Mouse (Mus musculus): ENCODE measurements around the gene Akap2. TPM values are rescaled to one million over a fixed set of nuclear protein-coding genes. Genes with fewer than 3 reads are reported as not detected.

Akap2 gene
- polyA plus RNA-seq, 1 experiment from 2014 or later, result 24.6 TPM

DNA sequence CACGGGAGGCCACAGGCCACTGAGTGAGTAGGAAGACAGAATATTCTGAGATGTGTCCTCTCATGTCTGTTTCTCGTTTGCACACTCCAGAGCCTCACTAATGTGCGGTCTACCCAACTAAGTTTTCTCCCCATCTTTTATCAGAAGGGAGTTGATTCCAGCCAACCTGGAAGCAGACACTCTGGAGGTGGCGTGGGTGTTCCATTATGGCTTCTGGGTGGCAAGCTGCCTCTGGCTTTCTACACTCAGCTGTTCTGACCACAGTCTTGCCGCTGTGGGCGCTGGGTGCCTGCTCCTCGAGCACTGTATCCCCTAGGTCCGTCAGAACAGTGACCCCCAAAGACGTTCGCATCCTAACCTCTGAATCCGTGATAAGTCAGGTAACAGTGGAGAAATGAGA is 34.5 kb upstream of the Akap2 start:
- H3K36me3 ChIP-seq, result no peaks in the 10 kb centered on the region
- no peak overlapping the region for H3K9ac ChIP-seq
- H3K27ac ChIP-seq (replicated peaks), result no peak overlapping the region
- H3K27me3 ChIP-seq, result no peaks in the 10 kb centered on the region
- no peak for ATAC-seq (ENCODE audit: insufficient number of reproducible peaks, low FRiP score, low TSS enrichment, low read depth)
- WGBS, result 74% methylated on average over 11 of the region's 11 CpGs
- H3K4me1 ChIP-seq, result peaks cover 5% of the 10 kb centered on the region; the same call in 1 of the 2 replicates
- H3K4me3 ChIP-seq (replicated peaks), result no peak overlapping the region
- no peaks in the 10 kb centered on the region for H3K9me3 ChIP-seq (replicated peaks)
- H3K4me2 ChIP-seq (replicated peaks), result no peak overlapping the region

DNA sequence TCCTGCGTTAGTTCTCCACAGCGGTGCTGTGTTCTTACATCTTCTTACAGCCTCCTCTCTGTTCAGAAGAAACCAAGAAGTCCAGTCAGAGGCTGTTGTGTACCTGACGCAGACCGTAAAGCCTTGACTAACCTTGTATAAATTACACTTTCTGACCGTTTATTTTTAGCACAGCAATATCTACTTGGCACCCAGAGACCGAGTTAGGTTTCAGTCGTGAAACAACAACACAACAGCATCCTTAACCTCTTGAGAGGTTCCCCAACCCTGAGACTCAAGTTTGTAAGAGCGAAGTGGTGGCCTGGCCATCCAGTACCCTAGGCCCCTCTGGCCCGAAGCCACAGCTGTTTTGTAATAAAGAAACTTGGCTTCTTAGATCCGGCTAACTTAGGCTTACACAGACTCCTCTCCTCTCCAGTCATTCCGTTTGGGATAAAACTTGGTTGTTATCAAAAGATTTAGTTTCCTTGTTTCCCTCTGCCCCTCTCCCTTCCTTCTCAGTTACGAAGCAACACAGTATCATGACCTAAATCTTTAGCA is 32.7 kb upstream of the Akap2 start:
- Histone ChIP-seq H3K9ac (no peak overlapping the region), H3K27me3 (no peaks in the 10 kb centered on the region), H3K9me3 (replicated peaks) (no peaks in the 10 kb centered on the region), H3K27ac (replicated peaks) (no peak overlapping the region), H3K4me3 (replicated peaks) (no peak overlapping the region), H3K36me3 (peaks cover 4% of the 10 kb centered on the region; the same call in 1 of the 2 replicates), H3K4me1 (peaks cover 5% of the 10 kb centered on the region; the same call in 1 of the 2 replicates), H3K4me2 (replicated peaks) (no peak overlapping the region)
- 72% methylated on average over 12 of the region's 12 CpGs for WGBS
- ATAC-seq (ENCODE audit: insufficient number of reproducible peaks, low FRiP score, low TSS enrichment, low read depth), result no peak

GRCm38 (mm10) chr4:57686736-57687135 is 30.7 kb upstream of the Akap2 start:
- Histone ChIP-seq H3K27ac (replicated peaks) (no peak overlapping the region), H3K4me2 (replicated peaks) (no peak overlapping the region), H3K4me1 (peaks cover 5% of the 10 kb centered on the region; the same call in 1 of the 2 replicates), H3K27me3 (no peaks in the 10 kb centered on the region), H3K36me3 (peaks cover 4% of the 10 kb centered on the region; the same call in 1 of the 2 replicates), H3K4me3 (replicated peaks) (no peak overlapping the region), H3K9ac (no peak overlapping the region), H3K9me3 (replicated peaks) (no peaks in the 10 kb centered on the region)
- no peak for ATAC-seq (ENCODE audit: insufficient number of reproducible peaks, low FRiP score, low TSS enrichment, low read depth)
- 87% methylated on average over 3 of the region's 3 CpGs for WGBS

DNA sequence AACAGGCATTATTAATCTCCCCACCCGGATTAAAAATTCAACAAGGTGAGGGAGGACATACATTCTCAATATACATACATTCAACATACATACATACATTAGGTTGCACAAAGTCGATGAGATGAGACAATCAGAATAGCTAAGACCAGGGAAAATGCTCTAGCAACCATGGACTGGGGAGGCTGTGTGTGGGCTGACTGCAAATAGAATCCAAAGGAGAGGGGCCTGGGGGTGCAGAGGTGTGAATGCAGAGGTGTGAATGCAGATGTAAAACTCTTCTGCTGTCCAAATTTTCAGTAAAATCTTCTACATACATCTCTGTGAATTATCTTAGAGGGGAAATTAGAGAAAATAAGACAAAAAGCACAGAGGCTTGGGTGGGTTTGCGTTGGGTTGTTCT is 29.9 kb upstream of the Akap2 start:
- no peak overlapping the region for H3K4me3 ChIP-seq (replicated peaks)
- H3K4me1 ChIP-seq, result peaks cover 5% of the 10 kb centered on the region; the same call in 1 of the 2 replicates
- H3K9me3 ChIP-seq (replicated peaks), result no peaks in the 10 kb centered on the region
- H3K9ac ChIP-seq, result no peak overlapping the region
- no peaks in the 10 kb centered on the region for H3K27me3 ChIP-seq
- WGBS, result 84% methylated on average over 3 of the region's 3 CpGs
- no peak overlapping the region for H3K27ac ChIP-seq (replicated peaks)
- peaks cover 4% of the 10 kb centered on the region; the same call in 1 of the 2 replicates for H3K36me3 ChIP-seq
- no peak overlapping the region for H3K4me2 ChIP-seq (replicated peaks)
- ATAC-seq (ENCODE audit: insufficient number of reproducible peaks, low FRiP score, low TSS enrichment, low read depth), result no peak

- Histone ChIP-seq H3K27ac (replicated peaks) (no peak overlapping the region), H3K27me3 (no peaks in the 10 kb centered on the region), H3K4me1 (peaks cover 5% of the 10 kb centered on the region; the same call in 1 of the 2 replicates), H3K36me3 (peaks cover 4% of the 10 kb centered on the region; the same call in 1 of the 2 replicates), H3K4me2 (replicated peaks) (no peak overlapping the region), H3K9ac (no peak overlapping the region), H3K4me3 (replicated peaks) (no peak overlapping the region), H3K9me3 (replicated peaks) (no peaks in the 10 kb centered on the region)
- ATAC-seq (ENCODE audit: insufficient number of reproducible peaks, low FRiP score, low TSS enrichment, low read depth), result no peak
- 73% methylated on average over 9 of the region's 9 CpGs for WGBS
Observed at GRCm38 (mm10) chr4:57688131-57688530, 29.3 kb upstream of the Akap2 start.

DNA sequence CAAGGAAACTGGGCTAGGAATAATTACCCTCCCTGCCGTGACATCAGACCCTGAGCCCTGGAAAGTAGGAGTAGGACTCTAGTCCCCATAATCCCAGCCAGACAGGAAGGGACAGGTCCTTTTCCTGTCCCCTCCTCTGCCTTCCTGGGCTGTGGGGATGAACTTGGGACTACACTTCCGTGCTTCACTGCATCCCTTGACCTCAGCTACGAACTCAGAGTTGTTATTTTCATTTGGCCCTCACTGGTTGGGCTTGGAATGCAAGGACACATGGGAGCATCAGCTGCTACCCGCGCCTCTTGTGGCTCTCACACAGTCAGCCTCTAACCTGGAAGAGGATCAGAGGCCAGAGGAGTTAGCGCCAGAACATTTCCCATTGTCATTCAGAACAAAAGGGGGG is 27.5 kb upstream of the Akap2 start:
- ATAC-seq (ENCODE audit: insufficient number of reproducible peaks, low FRiP score, low TSS enrichment, low read depth), result no peak
- Histone ChIP-seq H3K27me3 (no peaks in the 10 kb centered on the region), H3K4me3 (replicated peaks) (no peak overlapping the region), H3K4me1 (peaks cover 1% of the 10 kb centered on the region; the same call in 1 of the 2 replicates), H3K9ac (no peak overlapping the region), H3K27ac (replicated peaks) (no peak overlapping the region), H3K36me3 (peaks cover 4% of the 10 kb centered on the region; the same call in 1 of the 2 replicates), H3K9me3 (replicated peaks) (no peaks in the 10 kb centered on the region), H3K4me2 (replicated peaks) (no peak overlapping the region)
- WGBS, result 81% methylated on average over 6 of the region's 6 CpGs

GRCm38 (mm10) chr4:57690805-57691204 is 26.7 kb upstream of the Akap2 start:
- Histone ChIP-seq H3K27ac (replicated peaks) (no peak overlapping the region), H3K9me3 (replicated peaks) (no peaks in the 10 kb centered on the region), H3K36me3 (peaks cover 4% of the 10 kb centered on the region; the same call in 1 of the 2 replicates), H3K4me3 (replicated peaks) (no peak overlapping the region), H3K4me1 (no peaks in the 10 kb centered on the region), H3K4me2 (replicated peaks) (no peak overlapping the region), H3K27me3 (no peaks in the 10 kb centered on the region), H3K9ac (no peak overlapping the region)
- WGBS, result 78% methylated on average over 1 of the region's 1 CpGs
- no peak for ATAC-seq (ENCODE audit: insufficient number of reproducible peaks, low FRiP score, low TSS enrichment, low read depth)

GRCm38 (mm10) chr4:57694356-57695136 is 22.9 kb upstream of the Akap2 start:
- Histone ChIP-seq H3K27me3 (no peaks in the 10 kb centered on the region), H3K27ac (replicated peaks) (no peak overlapping the region), H3K4me2 (replicated peaks) (no peak overlapping the region), H3K4me1 (no peaks in the 10 kb centered on the region), H3K9ac (no peak overlapping the region), H3K4me3 (replicated peaks) (no peak overlapping the region), H3K36me3 (peaks cover 2% of the 10 kb centered on the region; the same call in 1 of the 2 replicates), H3K9me3 (replicated peaks) (no peaks in the 10 kb centered on the region)
- 89% methylated on average over 5 of the region's 5 CpGs for WGBS
- no peak for ATAC-seq (ENCODE audit: insufficient number of reproducible peaks, low FRiP score, low TSS enrichment, low read depth)

DNA sequence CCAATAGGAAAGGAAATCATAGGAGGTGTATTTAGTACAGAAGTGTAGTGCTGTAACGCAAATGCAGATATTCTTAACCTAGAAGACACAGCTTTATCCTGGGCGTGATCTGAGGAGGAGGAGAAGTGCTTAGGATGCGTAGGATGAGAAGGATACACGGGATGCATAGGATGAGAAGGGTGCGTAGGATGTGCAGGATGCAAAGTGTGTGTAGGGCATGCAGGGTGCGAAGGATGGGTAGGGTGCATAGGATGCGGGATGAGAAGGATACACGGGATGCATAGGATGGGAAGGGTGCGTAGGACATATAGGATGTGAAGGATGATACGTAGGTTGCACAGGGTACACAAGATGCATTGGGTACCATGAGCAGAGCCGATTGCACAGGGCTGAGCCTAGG is 20.5 kb upstream of the Akap2 start:
- H3K36me3 ChIP-seq, result no peaks in the 10 kb centered on the region
- H3K9me3 ChIP-seq (replicated peaks), result no peaks in the 10 kb centered on the region
- H3K27me3 ChIP-seq, result no peaks in the 10 kb centered on the region
- no peak for ATAC-seq (ENCODE audit: insufficient number of reproducible peaks, low FRiP score, low TSS enrichment, low read depth)
- 97% methylated on average over 11 of the region's 11 CpGs for WGBS
- no peak overlapping the region for H3K9ac ChIP-seq
- no peak overlapping the region for H3K4me2 ChIP-seq (replicated peaks)
- H3K27ac ChIP-seq (replicated peaks), result no peak overlapping the region
- H3K4me3 ChIP-seq (replicated peaks), result no peak overlapping the region
- no peaks in the 10 kb centered on the region for H3K4me1 ChIP-seq

GRCm38 (mm10) chr4:57697918-57698611 is 19.4 kb upstream of the Akap2 start:
- no peaks in the 10 kb centered on the region for H3K27me3 ChIP-seq
- no peak overlapping the region for H3K4me3 ChIP-seq (replicated peaks)
- no peaks in the 10 kb centered on the region for H3K4me1 ChIP-seq
- no peak overlapping the region for H3K4me2 ChIP-seq (replicated peaks)
- ATAC-seq (ENCODE audit: insufficient number of reproducible peaks, low FRiP score, low TSS enrichment, low read depth), result no peak
- H3K27ac ChIP-seq (replicated peaks), result no peak overlapping the region
- H3K9me3 ChIP-seq (replicated peaks), result no peaks in the 10 kb centered on the region
- WGBS, result 54% methylated on average over 12 of the region's 12 CpGs
- H3K9ac ChIP-seq, result no peak overlapping the region
- no peaks in the 10 kb centered on the region for H3K36me3 ChIP-seq

GRCm38 (mm10) chr4:57701576-57701975 is 15.9 kb upstream of the Akap2 start:
- Histone ChIP-seq H3K27me3 (no peaks in the 10 kb centered on the region), H3K4me2 (replicated peaks) (no peak overlapping the region), H3K9me3 (replicated peaks) (no peaks in the 10 kb centered on the region), H3K36me3 (no peaks in the 10 kb centered on the region), H3K4me1 (no peaks in the 10 kb centered on the region), H3K27ac (replicated peaks) (no peak overlapping the region), H3K9ac (no peak overlapping the region), H3K4me3 (replicated peaks) (no peak overlapping the region)
- no peak for ATAC-seq (ENCODE audit: insufficient number of reproducible peaks, low FRiP score, low TSS enrichment, low read depth)
- 70% methylated on average over 5 of the region's 5 CpGs for WGBS

Data from embryonic facial prominence, embryonic 15.5 days (tissue).